7 mouse cellular contexts compared by ENCODE assay signal in genomic region chrX:48343966-48344642, GRCm38 (mm10). TPM values are rescaled to one million over a fixed set of nuclear protein-coding genes. Genes with fewer than 3 reads are reported as not detected.
A peak's percentile ranks its signal among the peaks of the same experiment; 100 is the strongest.
DNase-seq lines count a peak whose midpoint lies in the region; ATAC-seq lines count a peak whose summit lies in the region.

No protein-coding gene starts in this region.

- H3K9me3 ChIP-seq in forebrain, embryonic 13.5 days (replicated peaks): no peaks in the 10 kb centered on the region
- no peaks in the 10 kb centered on the region for H3K9me3 ChIP-seq in limb, embryonic 13.5 days

- ATAC-seq in forebrain, embryonic 13.5 days: peak; percentile 20; the same call in 1 of the 2 replicates
- peak; percentile 0; the same call in 1 of the 2 replicates for ATAC-seq in limb, embryonic 13.5 days (ENCODE audit: low FRiP score, low read depth)
- no peak for ATAC-seq in megakaryocyte progenitor cell, adult 5-6 weeks (replicated peaks; ENCODE audit: poor library complexity)

- no peaks in the 10 kb centered on the region for H3K36me3 ChIP-seq in forebrain, embryonic 13.5 days (ENCODE audit: poor library complexity, severe bottlenecking)
- no peaks in the 10 kb centered on the region for H3K36me3 ChIP-seq in limb, embryonic 13.5 days

- WGBS in forebrain, embryonic 13.5 days: 16% methylated on average over 22 of the region's 30 CpGs
- 6% methylated on average over 27 of the region's 30 CpGs for WGBS in limb, embryonic 13.5 days

- H3K4me3 ChIP-seq in forebrain, embryonic 13.5 days: peak overlapping the region; percentile 58
- H3K4me3 ChIP-seq in limb, embryonic 13.5 days: peak overlapping the region; percentile 57

- peak overlapping the region; percentile 81 for H3K27ac ChIP-seq in forebrain, embryonic 13.5 days
- peak overlapping the region; percentile 65; the same call in 1 of the 2 replicates for H3K27ac ChIP-seq in limb, embryonic 13.5 days

- peak overlapping the region; percentile 71 for H3K9ac ChIP-seq in forebrain, embryonic 13.5 days
- peak overlapping the region; percentile 70 for H3K9ac ChIP-seq in limb, embryonic 13.5 days

- peak overlapping the region; percentile 72 for H3K4me2 ChIP-seq in forebrain, embryonic 13.5 days
- H3K4me2 ChIP-seq in limb, embryonic 13.5 days (replicated peaks): peak overlapping the region; percentile 74

- DNase-seq in layer of hippocampus, adult 11-12 months (ENCODE audit: low spot score): peak; percentile 7
- DNase-seq in layer of hippocampus, postnatal 36 days: no peak
- peak; percentile 4 for DNase-seq in ZHBTc4 (ENCODE audit: low read depth, low spot score)
- peak; percentile 6 for DNase-seq in naive thymus-derived CD4-positive, alpha-beta T cell, adult 2 months (ENCODE audit: low read depth)

- H3K4me1 ChIP-seq in forebrain, embryonic 13.5 days: peaks cover 15% of the 10 kb centered on the region; the same call in 1 of the 2 replicates
- peaks cover 12% of the 10 kb centered on the region for H3K4me1 ChIP-seq in limb, embryonic 13.5 days

- H3K27me3 ChIP-seq in forebrain, embryonic 13.5 days: no peaks in the 10 kb centered on the region
- peaks cover 30% of the 10 kb centered on the region; the same call in 1 of the 2 replicates for H3K27me3 ChIP-seq in limb, embryonic 13.5 days

RNA-seq across cellular contexts. Expression of gene Bcorl1, which starts 2.9 kb away (rescaled TPM):
- total RNA-seq in layer of hippocampus, postnatal 36 days (2021): 10 to 100 TPM; 16.4 to 18.3 TPM
- polyA plus RNA-seq in forebrain, embryonic 13.5 days (2015; fragmentation: Nextera tagmentation; extraction: Ambion mirVana): 6.5 and 6.6 TPM in 2 replicates
- polyA plus RNA-seq in limb, embryonic 13.5 days (2015; fragmentation: Nextera tagmentation; extraction: Ambion mirVana): 6.8 and 6.9 TPM in 2 replicates
- 10.0 and 10.3 TPM in 2 replicates for total RNA-seq in megakaryocyte progenitor cell, adult 5-6 weeks (2015)
- total RNA-seq in megakaryocyte progenitor cell, adult 5-6 weeks (2017): 4.3 and 6.9 TPM in 2 replicates

Comparison
In these comparisons a context has a peak if more than half of its experiments do, and no peak if none do; other contexts are left out.
1. DNase-seq: peak in layer of hippocampus, adult 11-12 months (single experiment), ZHBTc4 (single experiment) and naive thymus-derived CD4-positive, alpha-beta T cell, adult 2 months (single experiment); none in layer of hippocampus, postnatal 36 days (0 of 2).